Mouse (Mus musculus) inflammation-experienced regulatory T-cells, adult 6 months (primary cell): ENCODE measurements around the gene Zfp457. TPM values are rescaled to one million over a fixed set of nuclear protein-coding genes. Genes with fewer than 3 reads are reported as not detected.

ENCODE experiments used
- ATAC-seq: one replicate; pipeline ENCODE4 v1.8.0; 2017
- polyA plus RNA-seq, 3 experiments: library from polyadenylated mRNA; unstranded; fragments of 100-300 nt; shearing (Covaris generic); gene quantifications; one replicate each; pipeline ENCODE4 v1.2.1; 2017

Zfp457 gene
- polyA plus RNA-seq, result under 1 TPM in 1 of 3 experiments, not detected in 2; 0.40 TPM

GRCm38 (mm10) chr13:67305822-67306672, at the start of gene Zfp457:
Zfp457 (minus strand) TSS chr13:67306485.
- peak; percentile 98 for ATAC-seq

- no peak for ATAC-seq
Observed at GRCm38 (mm10) chr13:67351854-67352253, 45.6 kb upstream of the Zfp457 start.

- ATAC-seq, result no peak
Observed at GRCm38 (mm10) chr13:67343422-67343821, 37.1 kb upstream of the Zfp457 start.

GRCm38 (mm10) chr13:67332877-67333276, 26.6 kb upstream of the Zfp457 start:
- peak; percentile 19 for ATAC-seq

- peak; percentile 96 for ATAC-seq
Observed at GRCm38 (mm10) chr13:67332019-67332724, 25.9 kb upstream of the Zfp457 start, which contains the start of gene Zfp595. Zfp595 (minus strand) TSS chr13:67332570.

- peak; percentile 27 for ATAC-seq
Observed at GRCm38 (mm10) chr13:67306718-67307117, 433 bp upstream of the Zfp457 start.

- no peak for ATAC-seq
Observed at GRCm38 (mm10) chr13:67278314-67278713, 28.0 kb downstream of the Zfp457 start, which contains the start of gene Zfp458. Zfp458 (minus strand) TSS chr13:67278466.

GRCm38 (mm10) chr13:67269383-67270065, 36.8 kb downstream of the Zfp457 start:
- peak; percentile 41 for ATAC-seq

GRCm38 (mm10) chr13:67268568-67269369, 37.5 kb downstream of the Zfp457 start:
- ATAC-seq, result peak; percentile 99

Other genes starting within 250 kb of the Zfp457 start
- gene Zfp712, start 245.3 kb downstream of the Zfp457 start, polyA plus RNA-seq, result 1 to 10 TPM; 6.9 to 8.7 (median 8.6) TPM
- 1 to 10 TPM; 3.4 to 7.7 (median 5.8) TPM for gene Zfp708, start 208.5 kb downstream of the Zfp457 start, polyA plus RNA-seq
- 1 to 10 TPM; 3.7 to 5.5 (median 4.8) TPM for gene Gm28557, start 197.9 kb downstream of the Zfp457 start, polyA plus RNA-seq
- under 1 TPM in 2 of 3 experiments, not detected in 1; 0.44 to 0.50 TPM for gene Rslcan18, start 190.2 kb downstream of the Zfp457 start, polyA plus RNA-seq
- gene Zfp759, start 184.8 kb downstream of the Zfp457 start, polyA plus RNA-seq, result 1 to 10 TPM; 1.9 to 2.6 (median 2.0) TPM
- gene Rsl1, start 133.3 kb downstream of the Zfp457 start, polyA plus RNA-seq, result 10 to 100 TPM; 17.0 to 23.5 (median 21.8) TPM
- gene Zfp455, start 112.0 kb downstream of the Zfp457 start, polyA plus RNA-seq, result 1 to 10 TPM; 5.7 to 6.5 (median 6.5) TPM
- gene Zfp458, start 28.0 kb downstream of the Zfp457 start, polyA plus RNA-seq, result 1 to 10 TPM; 1.4 to 3.7 (median 1.9) TPM
- gene Zfp595, start 26.1 kb upstream of the Zfp457 start, polyA plus RNA-seq, result 1 to 10 TPM; 5.1 to 8.1 (median 6.1) TPM
- under 1 TPM in 1 of 3 experiments, not detected in 2; 0.69 TPM for gene Gm28044, start 54.1 kb upstream of the Zfp457 start, polyA plus RNA-seq
- gene Zfp953, start 54.1 kb upstream of the Zfp457 start, polyA plus RNA-seq, result 1 to 10 TPM; 2.1 to 3.2 (median 2.8) TPM
- gene Gm28041, start 69.2 kb upstream of the Zfp457 start, polyA plus RNA-seq, result 1 to 10 TPM in 2 of 3 experiments, under 1 TPM in 1; 0.78 to 2.9 (median 2.5) TPM
- 1 to 10 TPM; 5.5 to 7.2 (median 5.6) TPM for gene Zfp456, start 69.3 kb upstream of the Zfp457 start, polyA plus RNA-seq
- gene Zfp429, start 93.3 kb upstream of the Zfp457 start, polyA plus RNA-seq, result 10 to 100 TPM; 24.1 to 28.1 (median 25.8) TPM
- 1 to 10 TPM in 1 of 3 experiments, under 1 TPM in 2; 0.19 to 5.7 (median 0.82) TPM for gene Zfp459, start 114.9 kb upstream of the Zfp457 start, polyA plus RNA-seq
- 10 to 100 TPM; 12.7 to 18.2 (median 15.3) TPM for gene Zfp874a, start 145.1 kb upstream of the Zfp457 start, polyA plus RNA-seq
- gene Zfp874b, start 177.8 kb upstream of the Zfp457 start, polyA plus RNA-seq, result 10 to 100 TPM; 11.1 to 16.7 (median 12.4) TPM
- 10 to 100 TPM; 12.4 to 15.2 (median 13.4) TPM for gene Zfp58, start 194.1 kb upstream of the Zfp457 start, polyA plus RNA-seq
- gene Gm26965, start 219.7 kb upstream of the Zfp457 start, polyA plus RNA-seq, result 1 to 10 TPM in 2 of 3 experiments, not detected in 1; 2.5 to 6.3 TPM
- gene Zfp87, start 219.7 kb upstream of the Zfp457 start, polyA plus RNA-seq, result 10 to 100 TPM; 51.7 to 63.1 (median 53.1) TPM
- gene Zfp748, start 247.3 kb upstream of the Zfp457 start, polyA plus RNA-seq, result 10 to 100 TPM; 18.0 to 22.2 (median 18.5) TPM